Mouse (Mus musculus): ENCODE measurements around the gene Gm44596. TPM values are rescaled to one million over a fixed set of nuclear protein-coding genes. Genes with fewer than 3 reads are reported as not detected.

Gene Gm44596
- polyA plus RNA-seq, 1 experiment from 2014 or later, result not detected

- peak within 1 kb of the TSS; percentile 96 for H3K9ac ChIP-seq (ENCODE audit: low read depth, low read length)
- peak; percentile 95 for ATAC-seq (ENCODE audit: low FRiP score)
- WGBS, result under 1% methylated on average over 62 of the region's 67 CpGs
- no peaks in the 10 kb centered on the region for H3K9me3 ChIP-seq (ENCODE audit: control insufficient read depth, low read length)
- peak; percentile 95 for DNase-seq (ENCODE audit: low spot score)
- no peaks in the 10 kb centered on the region for H3K27me3 ChIP-seq (ENCODE audit: control insufficient read depth, insufficient read depth, low read length)
- H3K36me3 ChIP-seq (ENCODE audit: control insufficient read depth, insufficient read depth, low read length), result peaks cover 15% of the 10 kb centered on the region
- H3K4me3 ChIP-seq (ENCODE audit: low read depth, low read length), result peak within 1 kb of the TSS; percentile 97
- H3K4me1 ChIP-seq (replicated peaks; ENCODE audit: control insufficient read depth, insufficient read depth, low read length), result peaks cover 2% of the 10 kb centered on the region; the same call in 1 of the 2 replicates
- peak within 1 kb of the TSS; percentile 60 for H3K4me2 ChIP-seq (replicated peaks; ENCODE audit: low read depth, low read length)
- H3K27ac ChIP-seq (ENCODE audit: low read depth, low read length), result peak within 1 kb of the TSS; percentile 86
Observed at GRCm38 (mm10) chr6:128438317-128438870, 63.1 kb downstream of the Gm44596 start, which contains the start of gene Fkbp4. Fkbp4 (minus strand) TSS chr6:128438677.

GRCm38 (mm10) chr6:128438871-128439341 is 63.6 kb downstream of the Gm44596 start:
- Histone ChIP-seq H3K36me3 (ENCODE audit: control insufficient read depth, insufficient read depth, low read length) (peaks cover 14% of the 10 kb centered on the region), H3K9ac (ENCODE audit: low read depth, low read length) (no peak overlapping the region), H3K27ac (ENCODE audit: low read depth, low read length) (no peak overlapping the region), H3K4me2 (replicated peaks; ENCODE audit: low read depth, low read length) (peak overlapping the region; percentile 60), H3K4me3 (ENCODE audit: low read depth, low read length) (peak overlapping the region; percentile 97), H3K4me1 (replicated peaks; ENCODE audit: control insufficient read depth, insufficient read depth, low read length) (peaks cover 2% of the 10 kb centered on the region; the same call in 1 of the 2 replicates), H3K27me3 (ENCODE audit: control insufficient read depth, insufficient read depth, low read length) (no peaks in the 10 kb centered on the region), H3K9me3 (ENCODE audit: control insufficient read depth, low read length) (no peaks in the 10 kb centered on the region)
- DNase-seq (ENCODE audit: low spot score), result no peak
- ATAC-seq (ENCODE audit: low FRiP score), result peak; percentile 73; the same call in 1 of the 2 replicates
- 31% methylated on average over 18 of the region's 18 CpGs for WGBS

DNA sequence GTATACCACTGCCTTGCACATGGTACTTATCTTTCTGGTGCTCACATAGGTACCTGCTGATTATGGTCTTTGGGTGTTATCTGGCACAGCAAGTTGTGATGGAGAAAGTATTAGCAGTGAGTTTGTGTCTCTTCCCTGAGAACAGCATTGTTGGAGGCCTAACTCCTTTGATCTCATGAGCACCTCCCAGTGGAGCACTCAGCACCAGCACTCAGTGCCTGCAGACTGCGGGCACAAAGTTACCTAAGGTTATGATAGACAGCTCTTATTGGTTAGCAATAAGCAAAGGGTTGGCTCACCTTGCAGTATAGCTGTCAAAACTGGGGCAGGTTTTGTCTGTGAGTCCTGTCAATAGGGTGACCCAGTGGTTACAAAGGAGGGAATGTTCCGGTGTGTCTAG is 64.9 kb downstream of the Gm44596 start:
- Histone ChIP-seq H3K9ac (ENCODE audit: low read depth, low read length) (no peak overlapping the region), H3K9me3 (ENCODE audit: control insufficient read depth, low read length) (no peaks in the 10 kb centered on the region), H3K4me3 (ENCODE audit: low read depth, low read length) (no peak overlapping the region), H3K27ac (ENCODE audit: low read depth, low read length) (no peak overlapping the region), H3K4me1 (replicated peaks; ENCODE audit: control insufficient read depth, insufficient read depth, low read length) (peaks cover 2% of the 10 kb centered on the region; the same call in 1 of the 2 replicates), H3K4me2 (replicated peaks; ENCODE audit: low read depth, low read length) (no peak overlapping the region), H3K36me3 (ENCODE audit: control insufficient read depth, insufficient read depth, low read length) (peaks cover 10% of the 10 kb centered on the region), H3K27me3 (ENCODE audit: control insufficient read depth, insufficient read depth, low read length) (no peaks in the 10 kb centered on the region)
- ATAC-seq (ENCODE audit: low FRiP score), result no peak
- 93% methylated on average over 2 of the region's 2 CpGs for WGBS
- no peak for DNase-seq (ENCODE audit: low spot score)

GRCm38 (mm10) chr6:128445761-128446535 is 70.6 kb downstream of the Gm44596 start:
- H3K4me1 ChIP-seq (replicated peaks; ENCODE audit: control insufficient read depth, insufficient read depth, low read length), result no peaks in the 10 kb centered on the region
- no peaks in the 10 kb centered on the region for H3K27me3 ChIP-seq (ENCODE audit: control insufficient read depth, insufficient read depth, low read length)
- DNase-seq (ENCODE audit: low spot score), result peak; percentile 76
- peak; percentile 68 for ATAC-seq (ENCODE audit: low FRiP score)
- no peak overlapping the region for H3K27ac ChIP-seq (ENCODE audit: low read depth, low read length)
- no peak overlapping the region for H3K9ac ChIP-seq (ENCODE audit: low read depth, low read length)
- H3K36me3 ChIP-seq (ENCODE audit: control insufficient read depth, insufficient read depth, low read length), result no peaks in the 10 kb centered on the region
- H3K4me3 ChIP-seq (ENCODE audit: low read depth, low read length), result no peak overlapping the region
- WGBS, result 16% methylated on average over 14 of the region's 14 CpGs
- no peak overlapping the region for H3K4me2 ChIP-seq (replicated peaks; ENCODE audit: low read depth, low read length)
- no peaks in the 10 kb centered on the region for H3K9me3 ChIP-seq (ENCODE audit: control insufficient read depth, low read length)

DNA sequence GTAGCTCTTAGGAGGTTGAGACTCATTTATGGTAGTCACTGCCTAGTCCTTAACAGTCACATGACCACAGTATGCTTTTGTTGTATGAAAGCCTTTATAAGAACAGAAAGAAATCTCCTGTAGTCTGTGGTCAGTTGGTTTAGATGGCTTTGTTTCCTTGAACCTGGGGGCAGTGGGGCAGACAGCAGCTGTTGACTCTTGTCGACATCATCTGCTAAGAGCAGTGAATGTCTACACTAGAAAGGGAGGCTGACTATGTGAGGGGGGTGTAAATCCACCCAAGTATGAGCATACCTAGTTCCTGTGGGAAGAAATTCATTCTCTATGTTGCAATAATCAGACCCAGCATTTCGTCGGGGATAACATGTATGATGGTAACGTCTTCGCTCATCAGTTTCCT is 71.8 kb downstream of the Gm44596 start:
- Histone ChIP-seq H3K36me3 (ENCODE audit: control insufficient read depth, insufficient read depth, low read length) (no peaks in the 10 kb centered on the region), H3K9ac (ENCODE audit: low read depth, low read length) (no peak overlapping the region), H3K9me3 (ENCODE audit: control insufficient read depth, low read length) (no peaks in the 10 kb centered on the region), H3K27ac (ENCODE audit: low read depth, low read length) (no peak overlapping the region), H3K4me2 (replicated peaks; ENCODE audit: low read depth, low read length) (no peak overlapping the region), H3K4me3 (ENCODE audit: low read depth, low read length) (no peak overlapping the region), H3K4me1 (replicated peaks; ENCODE audit: control insufficient read depth, insufficient read depth, low read length) (no peaks in the 10 kb centered on the region), H3K27me3 (ENCODE audit: control insufficient read depth, insufficient read depth, low read length) (no peaks in the 10 kb centered on the region)
- no peak for DNase-seq (ENCODE audit: low spot score)
- no peak for ATAC-seq (ENCODE audit: low FRiP score)
- WGBS, result 95% methylated on average over 5 of the region's 5 CpGs

DNA sequence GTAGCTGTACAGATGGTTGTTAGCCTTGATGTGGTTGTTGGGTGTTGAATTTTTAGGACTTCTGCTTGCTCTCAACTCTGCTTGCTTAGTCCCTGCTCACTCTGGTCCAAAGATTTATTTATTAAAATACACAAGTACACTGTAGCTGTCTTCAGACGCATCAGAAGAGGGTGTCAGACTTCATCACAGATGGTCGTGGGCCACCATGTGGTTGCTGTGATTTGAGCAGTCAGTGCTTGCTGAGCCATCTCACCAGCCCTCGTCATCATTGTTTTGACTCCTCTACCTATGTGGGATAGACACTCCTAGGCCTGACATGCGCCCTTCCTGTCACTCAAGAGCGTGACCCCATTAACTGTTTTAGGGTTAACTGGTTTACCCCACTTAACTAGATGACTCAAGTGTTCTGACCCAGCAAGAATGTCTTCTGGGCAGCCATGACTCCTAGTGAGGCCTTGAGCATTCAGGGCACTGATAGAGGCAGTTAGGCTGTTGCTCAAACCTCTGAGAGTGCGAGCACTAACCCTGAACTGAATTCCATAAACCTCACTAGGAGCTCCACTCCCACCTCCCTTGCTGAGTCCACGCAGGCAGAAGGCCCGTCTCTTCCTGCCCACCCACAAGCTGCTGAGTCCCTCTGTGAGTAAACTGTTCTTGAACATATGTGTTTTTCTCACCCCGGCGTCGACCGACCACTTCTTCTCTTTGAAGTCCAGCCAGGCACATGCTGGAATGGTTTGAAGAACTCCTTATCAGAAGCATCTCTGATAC is 80.7 kb downstream of the Gm44596 start:
- DNase-seq (ENCODE audit: low spot score) (no peak), ATAC-seq (ENCODE audit: low FRiP score) (no peak)
- 87% methylated on average over 12 of the region's 12 CpGs for WGBS
- Histone ChIP-seq H3K27me3 (ENCODE audit: control insufficient read depth, insufficient read depth, low read length) (no peaks in the 10 kb centered on the region), H3K36me3 (ENCODE audit: control insufficient read depth, insufficient read depth, low read length) (no peaks in the 10 kb centered on the region), H3K9ac (ENCODE audit: low read depth, low read length) (no peak overlapping the region), H3K4me2 (replicated peaks; ENCODE audit: low read depth, low read length) (no peak overlapping the region), H3K27ac (ENCODE audit: low read depth, low read length) (no peak overlapping the region), H3K4me1 (replicated peaks; ENCODE audit: control insufficient read depth, insufficient read depth, low read length) (no peaks in the 10 kb centered on the region), H3K9me3 (ENCODE audit: control insufficient read depth, low read length) (no peaks in the 10 kb centered on the region), H3K4me3 (ENCODE audit: low read depth, low read length) (no peak overlapping the region)

Other genes starting within 250 kb of the Gm44596 start
- 46.2 and 48.9 TPM in 2 replicates for gene Tspan9, start 231.9 kb upstream of the Gm44596 start, polyA plus RNA-seq (2014; fragmentation: Nextera tagmentation; extraction: Ambion mirVana)
- 1.4 and 1.7 TPM in 2 replicates for gene Tead4, start 74.7 kb upstream of the Gm44596 start, polyA plus RNA-seq (2014; fragmentation: Nextera tagmentation; extraction: Ambion mirVana)
- 15.7 and 23.4 TPM in 2 replicates for gene Tulp3, start 19.7 kb upstream of the Gm44596 start, polyA plus RNA-seq (2014; fragmentation: Nextera tagmentation; extraction: Ambion mirVana)
- gene Rhno1, start 12.6 kb upstream of the Gm44596 start, polyA plus RNA-seq (2014; fragmentation: Nextera tagmentation; extraction: Ambion mirVana), result 164 and 173 TPM in 2 replicates
- gene Foxm1, start 12.5 kb upstream of the Gm44596 start, polyA plus RNA-seq (2014; fragmentation: Nextera tagmentation; extraction: Ambion mirVana), result 39.6 and 46.1 TPM in 2 replicates
- 0.40 and 0.42 TPM in 2 replicates for gene Tex52, start within 50 bp of the Gm44596 start, polyA plus RNA-seq (2014; fragmentation: Nextera tagmentation; extraction: Ambion mirVana)
- 2.4 and 3.1 TPM in 2 replicates for gene Nrip2, start 23.8 kb downstream of the Gm44596 start, polyA plus RNA-seq (2014; fragmentation: Nextera tagmentation; extraction: Ambion mirVana)
- gene Itfg2, start 49.4 kb downstream of the Gm44596 start, polyA plus RNA-seq (2014; fragmentation: Nextera tagmentation; extraction: Ambion mirVana), result 28.4 and 32.2 TPM in 2 replicates
- 434 and 533 TPM in 2 replicates for gene Fkbp4, start 63.2 kb downstream of the Gm44596 start, polyA plus RNA-seq (2014; fragmentation: Nextera tagmentation; extraction: Ambion mirVana)
- gene Pzp, start 151.2 kb downstream of the Gm44596 start, polyA plus RNA-seq (2014; fragmentation: Nextera tagmentation; extraction: Ambion mirVana), result not detected in 2 replicates
- not detected in 2 replicates for gene A2ml1, start 206.1 kb downstream of the Gm44596 start, polyA plus RNA-seq (2014; fragmentation: Nextera tagmentation; extraction: Ambion mirVana)
- not detected in 2 replicates for gene Klrb1a, start 248.0 kb downstream of the Gm44596 start, polyA plus RNA-seq (2014; fragmentation: Nextera tagmentation; extraction: Ambion mirVana)

Data from hindbrain, embryonic 11.5 days (tissue).